Mouse (Mus musculus) T-cell, adult 66 days (primary cell): ENCODE results near the gene Gstm7. TPM values are rescaled to one million over a fixed set of nuclear protein-coding genes. Genes with fewer than 3 reads are reported as not detected.

Experiments
- total RNA-seq, 2 experiments: library from RNA; stranded (reverse); gene quantifications; 3 replicates in 1 of 2; 4 replicates in 1 of 2; pipeline ENCODE4 v1.2.4; 2023

The Gstm7 gene
- 1 to 10 TPM; 1.5 to 2.7 TPM for total RNA-seq

DNA sequence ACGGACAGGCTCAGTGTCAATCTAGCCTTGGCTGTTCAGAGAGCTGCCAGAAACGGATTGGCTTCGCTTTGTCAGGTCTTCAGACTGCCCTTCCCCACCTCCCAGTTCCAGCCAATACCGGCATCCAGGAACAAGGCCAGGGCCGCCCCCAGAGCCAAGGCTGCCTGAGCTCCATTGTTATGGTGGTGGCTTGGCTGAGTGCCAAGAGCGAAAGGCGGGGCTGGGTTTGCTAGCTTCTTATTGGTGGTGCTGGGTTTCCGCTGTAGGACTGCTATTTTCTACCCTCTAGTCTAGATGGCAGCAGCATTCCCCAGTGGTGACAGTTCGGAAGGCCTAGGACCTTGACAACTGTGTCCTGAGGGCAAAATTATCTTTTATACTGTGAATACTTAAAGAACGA, at the start of gene Gstm7:
Gene Gstm7 (minus strand): TSS at position 148 of the 400 bp plus-strand sequence.

GRCm38 (mm10) chr3:107968724-107969395, 37.2 kb upstream of the Gstm7 start, which contains the start of gene Gstm3:
Gene Gstm3, minus strand, starts transcription at chr3:107969283.

GRCm38 (mm10) chr3:107943239-107943990, 11.8 kb upstream of the Gstm7 start, which contains the start of gene Gstm6:
Gene Gstm6, minus strand, starts transcription at chr3:107943749.

GRCm38 (mm10) chr3:107895720-107896569, 35.7 kb downstream of the Gstm7 start, which contains the start of gene Gstm5:
Gene Gstm5, plus strand, starts transcription at chr3:107895821.

GRCm38 (mm10) chr3:107877005-107877404, 54.6 kb downstream of the Gstm7 start, which contains the start of gene Eps8l3:
Gene Eps8l3, plus strand, starts transcription at chr3:107877229.

Other genes starting within 250 kb of the Gstm7 start
- gene Ahcyl1, start 235.3 kb downstream of the Gstm7 start, total RNA-seq: 10 to 100 TPM; 75.7 to 84.7 TPM
- gene Csf1, start 171.3 kb downstream of the Gstm7 start, total RNA-seq: 10 to 100 TPM in 1 of 2 experiments, 1 to 10 TPM in 1; 5.0 to 10.4 TPM
- gene Eps8l3, start 54.6 kb downstream of the Gstm7 start, total RNA-seq: not detected
- 1 to 10 TPM in 1 of 2 experiments, under 1 TPM in 1; 0.90 to 1.0 TPM for gene Gstm5, start 36.0 kb downstream of the Gstm7 start, total RNA-seq
- not detected for gene Gstm6, start 11.9 kb upstream of the Gstm7 start, total RNA-seq
- not detected for gene Gstm3, start 37.5 kb upstream of the Gstm7 start, total RNA-seq
- not detected for gene Gstm2, start 54.6 kb upstream of the Gstm7 start, total RNA-seq
- gene Gstm1, start 86.2 kb upstream of the Gstm7 start, total RNA-seq: 1 to 10 TPM; 3.6 to 4.9 TPM
- 1 to 10 TPM; 2.3 to 2.4 TPM for gene Gstm4, start 113.1 kb upstream of the Gstm7 start, total RNA-seq
- 10 to 100 TPM; 35.9 TPM for gene Ampd2, start 154.8 kb upstream of the Gstm7 start, total RNA-seq
- gene Gnat2, start 161.0 kb upstream of the Gstm7 start, total RNA-seq: not detected
- 10 to 100 TPM; 86.8 to 86.9 TPM for gene Gnai3, start 214.3 kb upstream of the Gstm7 start, total RNA-seq
- gene Gpr61, start 223.1 kb upstream of the Gstm7 start, total RNA-seq: not detected